Mouse (Mus musculus) heart, embryonic 13.5 days (tissue): ENCODE measurements at regions not wholly inside any gene's neighbourhood (a gene's known extent, or its start where the extent isn't known, plus 50 kb on each side); places are given as distances from the start of the nearest gene placed in this dataset.
A peak's percentile ranks its signal among the peaks of the same experiment; 100 is the strongest.

Experiments used
- ATAC-seq: fragments of 200-750 bp; cut with Nextera tagmentation; 2 replicates; pipeline ENCODE4 v1.8.0; 2017; ENCODE audit warnings: moderate TSS enrichment; ENCODE audit not compliant: insufficient number of reproducible peaks, low FRiP score, low TSS enrichment; ENCODE audit errors: extremely low read depth
- H3K27ac ChIP-seq: fragments of 300-500 bp; sonication (generic); replicated peaks from 2 replicates; pipeline ENCODE4 v1.5.1; 2015; ENCODE audit warnings: moderate library complexity, mild to moderate bottlenecking, inconsistent platforms
- H3K27me3 ChIP-seq: fragments of 300-500 bp; sonication (generic); replicated peaks from 2 replicates; pipeline ENCODE4 v1.6.1; 2015; ENCODE audit warnings: mild to moderate bottlenecking, inconsistent platforms
- H3K36me3 ChIP-seq: fragments of 300-500 bp; sonication (generic); 2 replicates; pipeline ENCODE4 v1.6.1; 2015; ENCODE audit warnings: mild to moderate bottlenecking, inconsistent platforms
- H3K4me1 ChIP-seq: fragments of 300-500 bp; sonication (generic); 2 replicates; pipeline ENCODE4 v1.6.1; 2015; ENCODE audit warnings: inconsistent platforms
- H3K4me2 ChIP-seq: fragments of 300-500 bp; sonication (generic); 2 replicates; pipeline ENCODE4 v1.6.1; 2015; ENCODE audit warnings: inconsistent platforms, mild to moderate bottlenecking, moderate library complexity
- H3K4me3 ChIP-seq: fragments of 300-500 bp; sonication (generic); 2 replicates; pipeline ENCODE4 v1.5.1; 2015; ENCODE audit warnings: moderate library complexity, mild to moderate bottlenecking, inconsistent platforms
- H3K9ac ChIP-seq: fragments of 300-500 bp; sonication (generic); 2 replicates; pipeline ENCODE4 v1.6.1; 2015; ENCODE audit warnings: inconsistent platforms, mild to moderate bottlenecking, moderate library complexity
- H3K9me3 ChIP-seq: fragments of 300-500 bp; sonication (generic); 2 replicates; pipeline ENCODE4 v1.6.1; 2016; ENCODE audit warnings: inconsistent platforms
- WGBS: fragments of 180-500 bp; shearing (Covaris S2); methylation state at CpG from one replicate; pipeline ENCODE4 v1.1.7; 2015; ENCODE audit warnings: mixed read lengths; 5-methylcytosine and 5-hydroxymethylcytosine counted together

- H3K27me3 ChIP-seq = no peaks in the 10 kb centered on the region
- H3K27ac ChIP-seq = peak overlapping the region; percentile 91
- 0 out of 2 replicates have a peak, but pooled peaks cover 7% of the 10 kb centered on the region for H3K36me3 ChIP-seq
- peaks cover 57% of the 10 kb centered on the region for H3K4me1 ChIP-seq
- no peak for ATAC-seq
- H3K4me2 ChIP-seq = no peak overlapping the region
- H3K4me3 ChIP-seq = no peak overlapping the region
- peaks cover 9% of the 10 kb centered on the region; the same call in 1 of the 2 replicates for H3K9me3 ChIP-seq
- WGBS = 81% methylated on average over 6 of the region's 6 CpGs
- peak overlapping the region; percentile 47 for H3K9ac ChIP-seq
Measured at GRCm38 (mm10) chr2:30684461-30684860, 89.6 kb downstream of the Cstad start.

DNA sequence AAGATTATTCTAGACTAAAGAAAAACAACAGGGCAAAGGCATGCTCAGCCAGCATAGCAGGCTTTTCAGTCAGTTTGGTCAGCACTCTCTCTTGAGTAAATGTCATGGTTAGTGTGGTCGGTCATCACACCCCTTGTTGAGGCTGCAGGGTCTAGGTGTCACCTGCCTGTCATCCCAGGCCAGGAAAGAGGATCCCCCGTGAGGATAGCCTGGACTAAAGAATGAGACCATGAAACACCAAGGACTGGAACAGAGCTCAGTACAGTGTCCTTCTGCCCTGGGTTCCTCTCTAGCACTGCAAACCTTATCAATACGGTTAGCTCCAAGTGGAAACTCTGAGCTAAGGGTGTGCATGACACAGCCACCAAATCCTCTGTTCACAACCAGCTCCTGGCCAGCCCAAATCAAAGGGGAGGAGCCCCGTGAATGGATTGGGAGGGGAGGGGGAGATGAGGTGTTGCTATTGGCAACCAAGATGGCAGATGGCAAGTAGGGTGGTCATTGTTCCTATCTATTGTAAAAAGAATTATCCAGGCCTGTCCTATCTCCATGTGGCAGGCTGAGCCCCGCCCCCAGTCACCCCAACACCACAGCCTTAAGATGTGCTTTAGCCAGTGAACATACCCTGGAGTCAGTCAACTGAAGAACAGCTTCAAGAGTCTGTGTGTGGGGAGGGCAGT is 87.4 kb downstream of the Cstad start:
- H3K27ac ChIP-seq = peak overlapping the region; percentile 48
- no peak overlapping the region for H3K9ac ChIP-seq
- ATAC-seq = no peak
- 0 out of 2 replicates have a peak, but pooled peaks cover 7% of the 10 kb centered on the region for H3K36me3 ChIP-seq
- peaks cover 9% of the 10 kb centered on the region; the same call in 1 of the 2 replicates for H3K9me3 ChIP-seq
- H3K4me3 ChIP-seq = no peak overlapping the region
- H3K4me2 ChIP-seq = no peak overlapping the region
- WGBS = 50% methylated on average over 5 of the region's 5 CpGs
- H3K4me1 ChIP-seq = peaks cover 59% of the 10 kb centered on the region
- no peaks in the 10 kb centered on the region for H3K27me3 ChIP-seq

- no peak overlapping the region for H3K4me3 ChIP-seq
- WGBS = 39% methylated on average over 2 of the region's 2 CpGs
- ATAC-seq = no peak
- H3K4me2 ChIP-seq = no peak overlapping the region
- no peak overlapping the region for H3K9ac ChIP-seq
- peak overlapping the region; percentile 48 for H3K27ac ChIP-seq
- H3K27me3 ChIP-seq = no peaks in the 10 kb centered on the region
- H3K9me3 ChIP-seq = peaks cover 9% of the 10 kb centered on the region; the same call in 1 of the 2 replicates
- H3K36me3 ChIP-seq = 0 out of 2 replicates have a peak, but pooled peaks cover 7% of the 10 kb centered on the region
- peaks cover 56% of the 10 kb centered on the region for H3K4me1 ChIP-seq
Measured at GRCm38 (mm10) chr2:30681642-30682041, 86.8 kb downstream of the Cstad start.

GRCm38 (mm10) chr2:30679041-30679440 is 84.2 kb downstream of the Cstad start:
- Histone ChIP-seq H3K4me2 (no peak overlapping the region), H3K9ac (no peak overlapping the region), H3K4me1 (peaks cover 44% of the 10 kb centered on the region), H3K4me3 (no peak overlapping the region), H3K27me3 (no peaks in the 10 kb centered on the region), H3K9me3 (peaks cover 9% of the 10 kb centered on the region; the same call in 1 of the 2 replicates), H3K27ac (peak overlapping the region; percentile 100; the same call in 1 of the 2 replicates), H3K36me3 (0 out of 2 replicates have a peak, but pooled peaks cover 7% of the 10 kb centered on the region)
- no peak for ATAC-seq

- 0 out of 2 replicates have a peak, but pooled peaks cover 7% of the 10 kb centered on the region for H3K36me3 ChIP-seq
- H3K4me3 ChIP-seq = peak overlapping the region; percentile 42
- H3K9ac ChIP-seq = peak overlapping the region; percentile 85
- H3K4me2 ChIP-seq = peak overlapping the region; percentile 70
- H3K27me3 ChIP-seq = no peaks in the 10 kb centered on the region
- ATAC-seq = no peak; the same call in 1 of the 2 replicates
- H3K9me3 ChIP-seq = peaks cover 9% of the 10 kb centered on the region; the same call in 1 of the 2 replicates
- H3K4me1 ChIP-seq = peaks cover 39% of the 10 kb centered on the region
- peak overlapping the region; percentile 100 for H3K27ac ChIP-seq
- WGBS = 2% methylated on average over 5 of the region's 5 CpGs
Measured at GRCm38 (mm10) chr2:30677498-30677897, 82.7 kb downstream of the Cstad start.

DNA sequence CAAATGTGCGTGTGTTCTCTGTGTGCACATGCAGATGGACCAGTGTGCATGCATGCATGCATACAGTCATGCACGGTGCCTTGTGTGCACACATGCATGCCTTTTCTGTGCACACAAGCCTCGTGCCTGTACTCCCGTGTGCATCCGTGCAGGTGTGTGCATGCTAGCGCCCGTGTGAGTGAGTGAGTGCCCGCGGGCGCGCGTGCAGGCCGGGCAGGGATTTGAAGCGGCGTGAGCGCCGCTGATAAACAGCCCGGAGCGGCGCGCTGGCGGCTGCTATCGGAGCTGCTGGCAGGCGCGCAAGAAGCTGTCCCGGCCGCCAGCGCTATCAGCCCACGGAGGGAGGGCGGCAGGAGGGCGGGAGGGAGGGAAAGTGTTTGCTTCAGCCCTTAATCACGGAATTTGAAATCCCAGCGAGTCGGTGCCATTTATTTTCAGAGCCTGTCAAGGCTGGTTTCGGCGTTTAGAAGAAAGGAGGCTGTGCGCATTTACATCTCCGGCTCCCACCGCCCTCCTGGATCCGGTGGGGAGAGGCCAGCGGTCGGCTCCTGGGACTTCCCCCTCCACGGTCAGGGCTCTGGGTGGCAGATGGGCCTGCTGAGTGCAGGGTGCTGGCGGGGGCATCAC is 82.1 kb downstream of the Cstad start:
- Histone ChIP-seq H3K9me3 (peaks cover 9% of the 10 kb centered on the region; the same call in 1 of the 2 replicates), H3K4me1 (peaks cover 34% of the 10 kb centered on the region), H3K27ac (peak overlapping the region; percentile 100), H3K9ac (peak overlapping the region; percentile 85), H3K4me3 (peak overlapping the region; percentile 42), H3K4me2 (peak overlapping the region; percentile 70), H3K27me3 (no peaks in the 10 kb centered on the region), H3K36me3 (0 out of 2 replicates have a peak, but pooled peaks cover 7% of the 10 kb centered on the region)
- WGBS = under 1% methylated on average over 44 of the region's 44 CpGs
- peak; percentile 55; the same call in 1 of the 2 replicates for ATAC-seq

- Histone ChIP-seq H3K4me3 (peak overlapping the region; percentile 42), H3K36me3 (0 out of 2 replicates have a peak, but pooled peaks cover 7% of the 10 kb centered on the region), H3K9me3 (peaks cover 9% of the 10 kb centered on the region; the same call in 1 of the 2 replicates), H3K4me1 (peaks cover 30% of the 10 kb centered on the region), H3K27me3 (no peaks in the 10 kb centered on the region), H3K27ac (peak overlapping the region; percentile 100), H3K4me2 (peak overlapping the region; percentile 70), H3K9ac (peak overlapping the region; percentile 61)
- 6% methylated on average over 7 of the region's 7 CpGs for WGBS
- no peak for ATAC-seq
Measured at GRCm38 (mm10) chr2:30676450-30676832, 81.6 kb downstream of the Cstad start.

GRCm38 (mm10) chr2:30675839-30676238 is 81.0 kb downstream of the Cstad start:
- H3K4me2 ChIP-seq = 0 out of 2 replicates have a peak overlapping the region, but pooled peaks have one; percentile 70
- H3K4me3 ChIP-seq = no peak overlapping the region
- peaks cover 9% of the 10 kb centered on the region; the same call in 1 of the 2 replicates for H3K9me3 ChIP-seq
- no peak for ATAC-seq
- H3K4me1 ChIP-seq = peaks cover 35% of the 10 kb centered on the region
- peak overlapping the region; percentile 61 for H3K9ac ChIP-seq
- peak overlapping the region; percentile 100 for H3K27ac ChIP-seq
- no peaks in the 10 kb centered on the region for H3K27me3 ChIP-seq
- WGBS = 69% methylated on average over 2 of the region's 2 CpGs
- H3K36me3 ChIP-seq = 0 out of 2 replicates have a peak, but pooled peaks cover 7% of the 10 kb centered on the region

- H3K27me3 ChIP-seq = no peaks in the 10 kb centered on the region
- H3K27ac ChIP-seq = no peak overlapping the region
- no peak overlapping the region for H3K4me3 ChIP-seq
- H3K9ac ChIP-seq = peak overlapping the region; percentile 41
- ATAC-seq = no peak
- 62% methylated on average over 5 of the region's 5 CpGs for WGBS
- no peak overlapping the region for H3K4me2 ChIP-seq
- peaks cover 53% of the 10 kb centered on the region for H3K4me1 ChIP-seq
- H3K9me3 ChIP-seq = no peaks in the 10 kb centered on the region
- no peaks in the 10 kb centered on the region for H3K36me3 ChIP-seq
Measured at GRCm38 (mm10) chr2:30670836-30671586, 76.2 kb downstream of the Cstad start.

- Histone ChIP-seq H3K9ac (peak overlapping the region; percentile 67), H3K4me3 (no peak overlapping the region), H3K9me3 (no peaks in the 10 kb centered on the region), H3K27me3 (no peaks in the 10 kb centered on the region), H3K36me3 (no peaks in the 10 kb centered on the region), H3K4me2 (peak overlapping the region; percentile 35), H3K27ac (peak overlapping the region; percentile 90), H3K4me1 (peaks cover 56% of the 10 kb centered on the region)
- peak; percentile 62; the same call in 1 of the 2 replicates for ATAC-seq
- whole genome bisulfite sequencing = 6% methylated on average over 8 of the region's 8 CpGs
Measured at GRCm38 (mm10) chr2:30667468-30667867, 72.6 kb downstream of the Cstad start.

GRCm38 (mm10) chr2:30661147-30661546 is 66.3 kb downstream of the Cstad start:
- 64% methylated on average over 10 of the region's 10 CpGs for WGBS
- Histone ChIP-seq H3K4me2 (no peak overlapping the region), H3K9ac (0 out of 2 replicates have a peak overlapping the region, but pooled peaks have one; percentile 85), H3K9me3 (no peaks in the 10 kb centered on the region), H3K27ac (no peak overlapping the region), H3K36me3 (no peaks in the 10 kb centered on the region), H3K27me3 (no peaks in the 10 kb centered on the region), H3K4me3 (no peak overlapping the region), H3K4me1 (peaks cover 57% of the 10 kb centered on the region)
- no peak for ATAC-seq
